Mouse (Mus musculus) heart, postnatal 4 days (tissue): Measurements from ENCODE around the gene Pigt. TPM values are rescaled to one million over a fixed set of nuclear protein-coding genes. Genes with fewer than 3 reads are reported as not detected.
A peak's percentile ranks its signal among the peaks of the same experiment; 100 is the strongest.

Experiments
- DNase-seq: peaks from one replicate; pipeline ENCODE4 v3.0.0; 2021
- total RNA-seq, 2 experiments: library from RNA; stranded (reverse); gene quantifications; 2 replicates each; pipeline ENCODE4 v1.2.3; 2021

Gene Pigt
- 10 to 100 TPM; 61.8 to 64.1 TPM for total RNA-seq

- peak; percentile 90 for DNase-seq
These were observed at the start of gene Pigt for GRCm38 (mm10) chr2:164496847-164497690. Gene Pigt (plus strand): TSS chr2:164497520.

- no peak for DNase-seq
These were observed 49.2 kb upstream of the Pigt start for GRCm38 (mm10) chr2:164448140-164448539.

GRCm38 (mm10) chr2:164448921-164449320 is 48.4 kb upstream of the Pigt start:
- DNase-seq = no peak

- DNase-seq = no peak
These were observed 47.8 kb upstream of the Pigt start for GRCm38 (mm10) chr2:164449341-164450042.

- peak; percentile 82 for DNase-seq
These were observed 45.2 kb upstream of the Pigt start for GRCm38 (mm10) chr2:164452000-164452676.

GRCm38 (mm10) chr2:164453047-164453757 is 44.1 kb upstream of the Pigt start:
- DNase-seq = peak; percentile 51

GRCm38 (mm10) chr2:164453887-164454500 is 43.3 kb upstream of the Pigt start:
- no peak for DNase-seq

GRCm38 (mm10) chr2:164454846-164455245 is 42.5 kb upstream of the Pigt start:
- DNase-seq = peak; percentile 81

GRCm38 (mm10) chr2:164455421-164456190 is 41.7 kb upstream of the Pigt start:
- DNase-seq = peak; percentile 43

GRCm38 (mm10) chr2:164456413-164456812 is 40.9 kb upstream of the Pigt start:
- DNase-seq = no peak

GRCm38 (mm10) chr2:164456864-164457300 is 40.4 kb upstream of the Pigt start, which contains the start of gene Sys1:
Gene Sys1 (plus strand): TSS chr2:164456964.
- DNase-seq = no peak

- DNase-seq = no peak
These were observed 39.4 kb upstream of the Pigt start for GRCm38 (mm10) chr2:164457942-164458341.

GRCm38 (mm10) chr2:164458535-164458934 is 38.8 kb upstream of the Pigt start:
- no peak for DNase-seq

- DNase-seq = peak; percentile 95
These were observed 36.4 kb upstream of the Pigt start, which contains the start of gene Gm20458 for GRCm38 (mm10) chr2:164460745-164461551. Gene Gm20458 (plus strand): TSS chr2:164460967.

GRCm38 (mm10) chr2:164465161-164465560 is 32.2 kb upstream of the Pigt start:
- no peak for DNase-seq

GRCm38 (mm10) chr2:164466787-164467186 is 30.5 kb upstream of the Pigt start:
- no peak for DNase-seq

GRCm38 (mm10) chr2:164470254-164470653 is 27.1 kb upstream of the Pigt start:
- peak; percentile 71 for DNase-seq

- DNase-seq = no peak
These were observed 23.7 kb upstream of the Pigt start, which contains the start of gene Trp53tg5 for GRCm38 (mm10) chr2:164473624-164474023. Gene Trp53tg5 (minus strand): TSS chr2:164473724.

- peak; percentile 67 for DNase-seq
These were observed 11.6 kb upstream of the Pigt start, which contains the start of gene Dbndd2 for GRCm38 (mm10) chr2:164485681-164486257. Gene Dbndd2 (plus strand): TSS chr2:164486106.
